Mouse (Mus musculus): ENCODE data around the gene Filip1. TPM values are rescaled to one million over a fixed set of nuclear protein-coding genes. Genes with fewer than 3 reads are reported as not detected.

The Filip1 gene
- polyA plus RNA-seq, 1 experiment, result 0.92 TPM

DNA sequence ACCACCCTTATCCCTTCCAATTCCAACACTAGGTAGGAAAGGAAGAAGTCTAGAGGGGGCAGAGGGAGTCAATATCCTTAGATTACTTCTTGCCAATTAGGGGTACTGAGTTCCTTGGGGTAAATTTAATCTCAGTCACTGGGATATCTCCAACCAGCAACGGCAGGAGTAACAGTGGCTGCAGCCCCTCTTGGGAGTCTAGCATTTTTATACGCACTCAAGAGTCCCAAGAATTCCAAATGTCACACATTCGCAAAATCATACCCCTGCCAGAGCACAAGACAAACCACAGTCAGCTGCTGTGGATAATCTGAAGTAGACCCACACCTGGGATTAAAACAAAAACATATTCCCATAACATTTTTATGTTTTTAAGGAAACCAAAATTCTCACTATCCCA is 102.5 kb downstream of the Filip1 start:
- no peak overlapping the region for H3K27ac ChIP-seq (ENCODE audit: control insufficient read depth, insufficient read depth, low read depth, low read length, poor library complexity)
- 88% methylated on average over 3 of the region's 3 CpGs for WGBS

DNA sequence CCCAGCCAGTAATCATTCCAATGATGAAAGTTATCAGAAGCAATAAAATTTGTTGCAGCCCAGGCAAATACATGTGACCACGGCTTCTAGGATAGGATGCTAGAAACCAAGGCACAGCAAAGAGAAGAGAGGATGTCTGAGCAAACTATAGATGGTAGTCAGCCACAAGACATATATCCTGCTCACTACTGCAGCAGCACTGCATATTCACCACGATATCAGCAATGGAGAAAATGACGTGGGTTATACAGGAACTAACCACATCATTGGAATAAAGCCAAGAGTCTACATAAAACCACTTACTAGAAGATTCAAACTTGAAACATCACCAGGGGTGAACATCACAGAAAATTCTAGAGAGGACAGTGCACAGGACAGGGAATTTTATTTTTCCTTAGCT is 113.8 kb downstream of the Filip1 start:
- WGBS, result 21% methylated on average over 3 of the region's 3 CpGs
- H3K27ac ChIP-seq (ENCODE audit: control insufficient read depth, insufficient read depth, low read depth, low read length, poor library complexity), result no peak overlapping the region
- no peaks in the 10 kb centered on the region for H3K4me1 ChIP-seq (ENCODE audit: control insufficient read depth, insufficient read depth, low read length)
- no peak overlapping the region for H3K4me3 ChIP-seq (replicated peaks; ENCODE audit: control insufficient read depth, low read depth, low read length)
- no peak for TF ChIP-seq CTCF (IDR thresholded peaks at IDR 0.05; ENCODE audit: control insufficient read depth, insufficient read depth, low read length)
- TF ChIP-seq POLR2A (IDR thresholded peaks at IDR 0.05; ENCODE audit: borderline replicate concordance, control insufficient read depth, low read depth, low read length), result no peak

More for the DNA sequence above, 102.5 kb downstream of the Filip1 start:
- TF ChIP-seq POLR2A (IDR thresholded peaks at IDR 0.05; ENCODE audit: borderline replicate concordance, control insufficient read depth, low read depth, low read length) (no peak), CTCF (IDR thresholded peaks at IDR 0.05; ENCODE audit: control insufficient read depth, insufficient read depth, low read length) (no peak)
- no peak overlapping the region for H3K4me3 ChIP-seq (replicated peaks; ENCODE audit: control insufficient read depth, low read depth, low read length)
- no peaks in the 10 kb centered on the region for H3K4me1 ChIP-seq (ENCODE audit: control insufficient read depth, insufficient read depth, low read length)

DNA sequence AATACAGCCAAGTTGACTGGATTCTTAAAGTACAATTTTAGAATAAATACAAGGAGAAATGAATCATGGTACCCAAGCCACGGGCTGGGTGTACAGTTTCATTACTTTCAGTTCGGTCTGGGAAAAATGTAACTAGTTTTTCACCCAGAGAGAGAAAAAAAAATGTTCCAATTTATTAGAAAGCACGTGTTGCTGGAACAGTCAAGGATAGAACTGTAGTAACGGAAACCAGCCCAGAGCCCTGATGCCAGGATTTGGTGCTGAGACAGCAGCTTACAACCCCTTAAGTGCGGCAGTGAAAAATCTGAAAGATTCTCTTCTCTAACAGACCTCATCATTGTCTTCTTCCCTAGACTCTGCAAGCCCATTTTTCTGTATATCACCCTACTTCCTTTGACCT is 118.0 kb downstream of the Filip1 start:
- no peak overlapping the region for H3K4me3 ChIP-seq (replicated peaks; ENCODE audit: control insufficient read depth, low read depth, low read length)
- 75% methylated on average over 5 of the region's 5 CpGs for WGBS
- H3K4me1 ChIP-seq (ENCODE audit: control insufficient read depth, insufficient read depth, low read length), result no peaks in the 10 kb centered on the region
- no peak overlapping the region for H3K27ac ChIP-seq (ENCODE audit: control insufficient read depth, insufficient read depth, low read depth, low read length, poor library complexity)
- TF ChIP-seq CTCF (IDR thresholded peaks at IDR 0.05; ENCODE audit: control insufficient read depth, insufficient read depth, low read length) (no peak), POLR2A (IDR thresholded peaks at IDR 0.05; ENCODE audit: borderline replicate concordance, control insufficient read depth, low read depth, low read length) (no peak)

DNA sequence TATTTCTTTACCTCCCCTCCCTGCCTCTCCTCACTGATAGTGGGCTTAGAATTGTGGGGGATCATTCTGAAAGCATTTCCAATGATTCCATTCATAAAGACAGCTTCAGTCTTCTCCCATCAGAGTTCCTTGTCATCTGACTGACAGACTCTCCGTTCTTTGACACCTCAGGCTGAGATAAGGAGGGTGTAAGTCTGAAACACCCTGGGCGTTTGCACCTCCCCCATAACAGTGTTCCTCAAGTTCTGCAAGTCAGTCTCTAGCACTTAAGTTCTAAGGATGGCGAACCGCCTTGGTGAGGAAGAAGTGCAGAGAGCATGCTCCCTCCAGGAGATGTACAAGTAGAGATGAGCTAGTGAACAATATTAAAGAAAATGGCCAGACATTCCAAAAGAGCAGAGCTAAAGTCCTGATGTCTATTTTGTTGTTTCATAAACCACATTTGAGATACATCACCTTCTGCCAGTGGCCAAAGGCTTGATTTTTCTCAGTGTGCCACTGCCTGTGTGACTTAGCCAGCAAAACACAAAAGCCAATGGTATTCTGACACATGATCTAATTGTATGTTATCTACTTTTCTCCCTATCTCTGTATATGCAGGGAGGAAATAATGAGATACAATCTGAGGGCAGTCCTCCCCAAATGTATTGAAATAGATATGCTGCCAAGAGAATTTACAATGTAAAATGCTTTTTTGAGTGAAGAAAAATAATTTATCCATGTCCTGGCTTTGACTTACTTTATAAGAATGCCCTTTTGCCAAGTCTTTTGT is 118.6 kb downstream of the Filip1 start:
- TF ChIP-seq CTCF (IDR thresholded peaks at IDR 0.05; ENCODE audit: control insufficient read depth, insufficient read depth, low read length) (no peak), POLR2A (IDR thresholded peaks at IDR 0.05; ENCODE audit: borderline replicate concordance, control insufficient read depth, low read depth, low read length) (no peak)
- Histone ChIP-seq H3K4me3 (replicated peaks; ENCODE audit: control insufficient read depth, low read depth, low read length) (no peak overlapping the region), H3K4me1 (ENCODE audit: control insufficient read depth, insufficient read depth, low read length) (no peaks in the 10 kb centered on the region), H3K27ac (ENCODE audit: control insufficient read depth, insufficient read depth, low read depth, low read length, poor library complexity) (no peak overlapping the region)
- WGBS, result 55% methylated on average over 4 of the region's 4 CpGs

DNA sequence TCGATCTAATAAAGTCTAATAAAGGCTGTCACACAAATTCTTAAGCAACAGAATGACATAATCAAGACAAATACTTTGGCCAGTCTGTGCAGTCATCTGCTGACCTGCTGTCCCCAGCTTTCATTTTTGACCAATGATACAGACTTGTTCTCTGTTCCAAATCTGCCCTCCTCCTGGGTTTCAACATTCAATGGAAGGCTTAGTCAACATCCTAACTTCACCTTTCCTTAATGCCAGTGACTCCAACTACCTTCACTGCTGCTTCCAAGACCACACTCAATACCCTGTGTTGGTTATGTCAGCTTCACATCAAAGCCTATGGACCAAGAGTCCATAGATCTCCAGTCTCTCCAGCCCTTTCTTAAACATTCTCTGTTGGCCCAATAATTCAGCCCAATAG is 120.5 kb downstream of the Filip1 start:
- TF ChIP-seq CTCF (IDR thresholded peaks at IDR 0.05; ENCODE audit: control insufficient read depth, insufficient read depth, low read length) (no peak), POLR2A (IDR thresholded peaks at IDR 0.05; ENCODE audit: borderline replicate concordance, control insufficient read depth, low read depth, low read length) (no peak)
- Histone ChIP-seq H3K4me1 (ENCODE audit: control insufficient read depth, insufficient read depth, low read length) (no peaks in the 10 kb centered on the region), H3K27ac (ENCODE audit: control insufficient read depth, insufficient read depth, low read depth, low read length, poor library complexity) (no peak overlapping the region), H3K4me3 (replicated peaks; ENCODE audit: control insufficient read depth, low read depth, low read length) (no peak overlapping the region)
- WGBS, result 74% methylated on average over 1 of the region's 1 CpGs

DNA sequence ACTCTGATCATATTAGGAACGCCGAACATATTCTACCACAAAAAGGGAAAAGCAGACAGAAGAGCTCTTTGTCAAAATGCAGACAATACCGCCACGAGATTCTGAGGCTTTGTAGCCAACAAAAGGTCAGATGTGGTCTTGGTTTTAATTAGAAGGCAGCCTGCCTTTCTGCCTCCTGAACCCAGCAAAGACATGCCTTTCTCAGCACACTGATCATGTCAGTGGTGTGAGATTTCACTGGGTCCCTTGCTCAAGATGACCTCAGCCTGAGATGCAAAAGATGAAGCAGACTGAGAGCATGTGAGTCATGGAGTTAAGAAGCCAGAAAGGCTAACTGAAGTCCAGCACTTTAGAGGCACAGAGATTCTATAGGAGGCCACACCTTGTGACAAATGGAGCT is 122.2 kb downstream of the Filip1 start:
- Histone ChIP-seq H3K4me3 (replicated peaks; ENCODE audit: control insufficient read depth, low read depth, low read length) (no peak overlapping the region), H3K27ac (ENCODE audit: control insufficient read depth, insufficient read depth, low read depth, low read length, poor library complexity) (no peak overlapping the region), H3K4me1 (ENCODE audit: control insufficient read depth, insufficient read depth, low read length) (no peaks in the 10 kb centered on the region)
- TF ChIP-seq POLR2A (IDR thresholded peaks at IDR 0.05; ENCODE audit: borderline replicate concordance, control insufficient read depth, low read depth, low read length) (no peak), CTCF (IDR thresholded peaks at IDR 0.05; ENCODE audit: control insufficient read depth, insufficient read depth, low read length) (no peak)
- 84% methylated on average over 4 of the region's 4 CpGs for WGBS

DNA sequence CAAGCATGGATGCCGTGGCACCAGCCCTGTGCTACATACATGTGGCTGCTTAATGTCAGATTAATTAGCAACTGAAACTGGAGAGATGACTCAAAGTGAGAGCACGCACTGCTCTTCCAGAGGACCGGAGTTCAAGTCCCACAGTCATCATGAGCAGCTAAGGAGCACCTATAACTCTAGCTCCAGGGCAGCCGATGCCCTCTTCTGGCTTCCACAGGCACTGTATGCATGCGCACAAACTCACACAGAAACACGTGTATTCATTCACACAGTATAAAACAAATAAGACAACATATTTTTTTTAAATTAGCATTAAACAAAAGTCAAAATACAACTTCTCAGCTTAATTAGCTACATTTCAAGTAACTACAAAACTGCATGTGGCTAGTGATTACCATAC is 123.5 kb downstream of the Filip1 start:
- 82% methylated on average over 6 of the region's 6 CpGs for WGBS

DNA sequence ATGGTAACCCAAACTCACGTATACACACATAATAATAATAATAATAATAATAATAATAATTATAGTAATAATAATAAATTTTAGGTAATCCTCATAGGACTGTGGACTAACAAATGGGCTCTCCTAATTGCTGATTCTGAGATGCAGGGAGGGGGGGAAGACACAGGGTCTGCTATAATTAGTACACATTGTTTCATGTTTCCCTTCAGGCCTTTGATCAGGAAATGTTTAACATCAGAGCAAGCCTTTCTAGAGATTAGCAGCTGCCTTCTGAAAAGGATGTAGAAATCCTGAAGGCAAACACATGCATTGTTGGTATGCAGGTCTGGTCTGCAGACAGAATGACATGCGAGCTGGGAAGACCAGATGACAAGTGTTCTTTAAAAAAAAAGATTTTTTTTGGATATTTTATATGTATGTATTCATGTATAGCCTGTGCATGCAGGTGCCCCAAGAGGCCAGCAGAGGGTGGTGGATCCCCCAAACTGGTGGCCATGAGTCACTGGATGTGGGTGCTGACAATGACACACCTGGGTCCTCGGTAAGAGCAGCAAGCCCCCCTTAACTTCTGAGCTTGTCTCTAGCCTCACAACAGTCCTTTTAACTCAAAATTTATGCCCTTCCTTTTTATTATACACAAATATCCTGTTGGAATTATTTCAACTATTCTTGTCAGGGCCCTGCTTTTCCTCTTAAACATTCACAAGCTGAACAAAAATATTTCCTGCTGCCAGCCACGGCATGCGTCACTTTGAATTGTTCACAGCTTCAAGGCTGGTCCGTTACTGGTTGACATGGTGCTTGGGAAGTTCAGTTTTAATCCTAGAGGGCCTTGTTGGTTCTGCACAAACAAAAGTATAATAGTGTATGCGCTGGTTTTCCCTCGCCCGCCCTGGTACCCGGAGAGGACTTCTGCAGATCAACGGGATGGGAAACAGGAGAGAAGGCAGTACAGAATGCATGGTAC is 127.1 kb downstream of the Filip1 start:
- H3K27ac ChIP-seq (ENCODE audit: control insufficient read depth, insufficient read depth, low read depth, low read length, poor library complexity), result no peak overlapping the region
- peak; percentile 45; the same call in 1 of the 2 replicates for TF ChIP-seq CTCF (IDR thresholded peaks at IDR 0.05; ENCODE audit: control insufficient read depth, insufficient read depth, low read length)
- no peak for TF ChIP-seq POLR2A (IDR thresholded peaks at IDR 0.05; ENCODE audit: borderline replicate concordance, control insufficient read depth, low read depth, low read length)
- H3K4me1 ChIP-seq (ENCODE audit: control insufficient read depth, insufficient read depth, low read length), result no peaks in the 10 kb centered on the region
- 74% methylated on average over 11 of the region's 11 CpGs for WGBS
- no peak overlapping the region for H3K4me3 ChIP-seq (replicated peaks; ENCODE audit: control insufficient read depth, low read depth, low read length)

More for the DNA sequence above, 123.5 kb downstream of the Filip1 start:
- no peaks in the 10 kb centered on the region for H3K4me1 ChIP-seq (ENCODE audit: control insufficient read depth, insufficient read depth, low read length)
- H3K27ac ChIP-seq (ENCODE audit: control insufficient read depth, insufficient read depth, low read depth, low read length, poor library complexity), result no peak overlapping the region
- TF ChIP-seq CTCF (IDR thresholded peaks at IDR 0.05; ENCODE audit: control insufficient read depth, insufficient read depth, low read length) (peak; percentile 21; the same call in 1 of the 2 replicates), POLR2A (IDR thresholded peaks at IDR 0.05; ENCODE audit: borderline replicate concordance, control insufficient read depth, low read depth, low read length) (no peak)
- H3K4me3 ChIP-seq (replicated peaks; ENCODE audit: control insufficient read depth, low read depth, low read length), result no peak overlapping the region

Data from bone marrow, adult 2 months (tissue).